Mouse (Mus musculus) forebrain, embryonic 16.5 days (tissue): ENCODE measurements around the gene Lims1. TPM values are rescaled to one million over a fixed set of nuclear protein-coding genes. Genes with fewer than 3 reads are reported as not detected.

Experiments
- ATAC-seq: fragments of 200-750 bp; cut with Nextera tagmentation; 2 replicates; pipeline ENCODE4 v1.8.0; 2017; ENCODE audit warnings: mild to moderate bottlenecking, moderate library complexity
- H3K27ac ChIP-seq: fragments of 300-500 bp; sonication (generic); 2 replicates; pipeline ENCODE4 v1.5.1; 2014; ENCODE audit warnings: low read length, control low read depth
- H3K27me3 ChIP-seq: fragments of 300-500 bp; sonication (generic); replicated peaks from 2 replicates; pipeline ENCODE4 v1.6.1; 2014; ENCODE audit warnings: low read length; ENCODE audit not compliant: control insufficient read depth, insufficient read depth
- H3K36me3 ChIP-seq: fragments of 300-500 bp; sonication (generic); 2 replicates; pipeline ENCODE4 v1.6.1; 2014; ENCODE audit not compliant: control insufficient read depth, insufficient read depth
- H3K4me1 ChIP-seq: fragments of 300-500 bp; sonication (generic); replicated peaks from 2 replicates; pipeline ENCODE4 v1.6.1; 2014; ENCODE audit warnings: low read length; ENCODE audit not compliant: control insufficient read depth, insufficient read depth
- H3K4me2 ChIP-seq: fragments of 300-500 bp; sonication (generic); 2 replicates; pipeline ENCODE4 v1.6.1; 2014; ENCODE audit warnings: mild to moderate bottlenecking, low read length, control low read depth
- H3K4me3 ChIP-seq: fragments of 300-500 bp; sonication (generic); replicated peaks from 2 replicates; pipeline ENCODE4 v1.5.1; 2014; ENCODE audit warnings: mild to moderate bottlenecking, low read length, control low read depth
- H3K9ac ChIP-seq: fragments of 300-500 bp; sonication (generic); replicated peaks from 2 replicates; pipeline ENCODE4 v1.6.1; 2014; ENCODE audit warnings: low read depth, low read length, control low read depth
- H3K9me3 ChIP-seq: fragments of 300-500 bp; sonication (generic); 2 replicates; pipeline ENCODE4 v1.6.1; 2016; ENCODE audit warnings: low read length; ENCODE audit not compliant: control insufficient read depth
- WGBS: fragments of 180-500 bp; shearing (Covaris S2); extraction: QIAGEN DNeasy Blood & Tissue Kit; methylation state at CpG from one replicate; pipeline ENCODE4 v1.1.7; 2014; 5-methylcytosine and 5-hydroxymethylcytosine counted together
- polyA plus RNA-seq: library from polyadenylated mRNA; unstranded; fragments of >200 nt; fragmentation: Nextera tagmentation; extraction: Ambion mirVana; gene quantifications from 2 replicates; pipeline ENCODE4 v1.2.1, GENCODE M21; 2015

Lims1 gene
- polyA plus RNA-seq, 1 experiment from 2014 or later = 64.2 TPM

DNA sequence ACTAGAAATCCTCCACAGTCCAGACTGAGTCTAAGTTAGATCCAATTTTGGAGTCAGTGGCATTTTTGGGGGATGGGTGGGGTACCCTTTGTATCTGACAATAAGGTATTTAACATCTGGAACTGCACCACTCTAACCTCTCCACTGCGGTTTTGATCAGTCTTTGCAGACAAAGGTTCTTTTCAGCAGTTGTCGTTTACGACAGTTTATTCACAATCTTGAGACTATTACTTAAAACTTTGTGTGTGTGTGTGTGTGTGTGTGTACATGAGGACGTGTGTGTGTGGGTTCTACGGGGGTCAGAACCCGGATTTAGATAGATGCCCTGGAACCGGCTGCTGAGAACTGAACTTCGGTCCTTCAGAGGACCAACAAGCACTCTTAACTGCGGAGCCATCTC, 122.6 kb downstream of the Lims1 start:
- Histone ChIP-seq H3K27ac (peak overlapping the region; percentile 85), H3K27me3 (no peaks in the 10 kb centered on the region)
- no peak for ATAC-seq

DNA sequence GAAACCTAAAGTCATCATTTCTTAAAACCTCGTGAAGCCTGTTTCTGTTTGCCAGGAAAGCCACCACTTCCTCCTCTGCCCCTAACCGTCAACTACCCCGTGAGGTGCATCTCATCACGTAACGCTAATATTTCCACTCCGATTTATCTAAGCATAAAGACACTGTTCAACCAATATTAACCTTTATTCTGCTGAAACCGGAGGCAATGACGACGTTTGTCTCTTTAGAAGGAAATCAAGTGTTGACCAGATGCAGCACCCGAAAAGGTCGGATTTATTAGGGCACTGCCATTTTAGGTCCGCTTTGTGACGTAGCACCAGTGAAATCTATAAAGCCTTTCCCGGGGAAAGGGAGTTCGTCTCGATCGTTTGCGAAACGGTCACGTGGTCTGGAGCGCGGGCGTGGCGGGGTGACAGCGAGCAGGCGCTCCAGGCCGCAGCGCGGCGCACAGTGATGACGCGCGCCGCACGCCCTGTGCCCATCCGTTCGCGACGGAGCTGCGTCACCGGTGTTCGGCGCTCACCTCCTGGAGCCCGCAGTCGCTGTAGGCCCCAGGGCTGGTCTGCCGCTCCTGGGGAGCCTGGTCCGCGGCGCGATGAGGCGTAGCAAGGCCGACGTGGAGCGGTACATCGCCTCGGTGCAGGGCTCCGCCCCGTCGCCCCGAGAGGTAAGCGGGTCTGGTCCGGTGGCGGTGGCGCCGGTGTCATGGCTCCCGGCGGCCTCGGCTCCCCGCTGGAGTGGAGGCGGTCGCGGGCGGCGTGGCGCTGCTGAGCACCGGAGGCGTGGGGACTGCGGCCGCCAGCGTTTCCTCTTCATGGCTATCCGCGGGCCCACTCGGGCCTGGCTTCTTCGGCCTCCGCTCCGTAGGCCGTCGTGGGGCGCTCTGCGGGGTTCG, 123.4 kb downstream of the Lims1 start, which contains the start of gene Ranbp2:
TSS of gene Ranbp2 (plus strand) at position 537 of the 896 bp plus-strand sequence.
- H3K9ac ChIP-seq = peak within 1 kb of the TSS; percentile 94
- peak; percentile 98 for ATAC-seq
- H3K4me2 ChIP-seq = peak within 1 kb of the TSS; percentile 81
- H3K4me1 ChIP-seq = peaks cover 13% of the 10 kb centered on the region
- H3K27ac ChIP-seq = peak within 1 kb of the TSS; percentile 94
- WGBS = 0% methylated on average over 90 of the region's 91 CpGs
- no peaks in the 10 kb centered on the region for H3K27me3 ChIP-seq
- peak within 1 kb of the TSS; percentile 99 for H3K4me3 ChIP-seq
- H3K9me3 ChIP-seq = no peaks in the 10 kb centered on the region
- H3K36me3 ChIP-seq = no peaks in the 10 kb centered on the region

More for the DNA sequence above, 122.6 kb downstream of the Lims1 start:
- 15% methylated on average over 9 of the region's 9 CpGs for WGBS
- Histone ChIP-seq H3K36me3 (no peaks in the 10 kb centered on the region), H3K4me3 (peak overlapping the region; percentile 99), H3K9me3 (no peaks in the 10 kb centered on the region), H3K9ac (peak overlapping the region; percentile 94), H3K4me2 (peak overlapping the region; percentile 81), H3K4me1 (peaks cover 13% of the 10 kb centered on the region)

GRCm38 (mm10) chr10:58447280-58447781, 124.1 kb downstream of the Lims1 start:
- H3K27me3 ChIP-seq = no peaks in the 10 kb centered on the region
- peak overlapping the region; percentile 94 for H3K27ac ChIP-seq
- no peaks in the 10 kb centered on the region for H3K36me3 ChIP-seq
- peak overlapping the region; percentile 77 for H3K4me2 ChIP-seq
- H3K9ac ChIP-seq = peak overlapping the region; percentile 94
- H3K4me1 ChIP-seq = peaks cover 13% of the 10 kb centered on the region
- under 1% methylated on average over 29 of the region's 32 CpGs for WGBS
- H3K9me3 ChIP-seq = no peaks in the 10 kb centered on the region
- no peak for ATAC-seq
- peak overlapping the region; percentile 99 for H3K4me3 ChIP-seq

GRCm38 (mm10) chr10:58451575-58451974, 128.3 kb downstream of the Lims1 start:
- H3K27ac ChIP-seq = no peak overlapping the region
- no peak for ATAC-seq
- H3K27me3 ChIP-seq = no peaks in the 10 kb centered on the region
- H3K36me3 ChIP-seq = peaks cover 11% of the 10 kb centered on the region; the same call in 1 of the 2 replicates
- peaks cover 6% of the 10 kb centered on the region; the same call in 1 of the 2 replicates for H3K4me1 ChIP-seq
- no peak overlapping the region for H3K4me2 ChIP-seq
- no peak overlapping the region for H3K9ac ChIP-seq
- H3K4me3 ChIP-seq = no peak overlapping the region
- H3K9me3 ChIP-seq = no peaks in the 10 kb centered on the region

DNA sequence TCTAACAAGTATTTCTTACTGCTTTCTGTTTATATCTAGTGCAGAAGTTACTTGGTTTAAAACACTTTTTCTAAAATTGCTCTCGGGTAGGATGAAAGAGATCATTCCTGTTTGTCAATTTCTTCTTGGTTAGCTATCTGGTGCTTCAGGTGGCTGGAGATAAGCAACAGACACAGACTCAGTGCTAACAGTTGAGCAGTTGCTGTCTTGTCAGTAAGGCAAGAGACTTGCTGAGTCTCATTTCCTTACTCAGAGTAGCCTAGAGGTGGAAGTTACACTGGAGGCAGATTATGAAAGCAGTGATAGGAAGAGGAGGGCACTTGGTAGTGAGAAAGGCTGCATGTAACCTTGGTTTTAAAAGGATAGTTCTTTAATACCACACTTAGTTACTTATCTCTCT, 128.9 kb downstream of the Lims1 start:
- Histone ChIP-seq H3K4me1 (peaks cover 6% of the 10 kb centered on the region; the same call in 1 of the 2 replicates), H3K4me2 (no peak overlapping the region), H3K9me3 (no peaks in the 10 kb centered on the region), H3K9ac (no peak overlapping the region), H3K4me3 (no peak overlapping the region), H3K27ac (no peak overlapping the region), H3K36me3 (peaks cover 11% of the 10 kb centered on the region; the same call in 1 of the 2 replicates), H3K27me3 (no peaks in the 10 kb centered on the region)
- ATAC-seq = no peak
- WGBS = 87% methylated on average over 1 of the region's 1 CpGs

DNA sequence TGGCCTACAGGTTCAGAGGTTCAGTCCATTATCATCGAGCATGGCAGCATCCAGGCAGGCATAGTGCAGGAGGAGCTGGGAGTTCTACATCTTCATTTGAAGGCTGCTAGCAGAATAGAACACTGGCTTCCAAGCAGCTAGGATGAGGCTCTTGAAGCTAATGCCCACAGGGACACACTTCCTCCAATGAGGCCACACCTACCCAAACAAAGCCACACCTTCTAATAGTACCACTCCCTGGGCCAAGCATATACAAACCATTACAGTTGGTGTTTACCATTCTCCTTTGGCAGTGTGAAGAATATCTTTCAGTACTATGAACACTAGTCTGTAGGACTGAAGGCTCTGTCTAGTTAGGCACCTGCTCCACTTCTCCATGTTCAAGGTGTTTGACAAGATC, 136.6 kb downstream of the Lims1 start:
- Histone ChIP-seq H3K4me3 (no peak overlapping the region), H3K27me3 (no peaks in the 10 kb centered on the region), H3K36me3 (peaks cover 17% of the 10 kb centered on the region), H3K4me1 (no peaks in the 10 kb centered on the region), H3K9ac (no peak overlapping the region), H3K4me2 (no peak overlapping the region), H3K9me3 (no peaks in the 10 kb centered on the region), H3K27ac (no peak overlapping the region)
- 100% methylated on average over 1 of the region's 1 CpGs for WGBS
- ATAC-seq = no peak

Other genes with a start within 250 kb of the Lims1 start
- not detected in 2 replicates for gene AW822073, start 98.5 kb upstream of the Lims1 start, polyA plus RNA-seq
- not detected in 2 replicates for gene Duxf3, start 90.8 kb upstream of the Lims1 start, polyA plus RNA-seq
- gene Gm4981, start 86.8 kb upstream of the Lims1 start, polyA plus RNA-seq = not detected in 2 replicates
- gene Gcc2, start 68.0 kb upstream of the Lims1 start, polyA plus RNA-seq = 71.7 and 89.2 TPM in 2 replicates
- gene Ranbp2, start 123.5 kb downstream of the Lims1 start, polyA plus RNA-seq = 22.8 and 24.8 TPM in 2 replicates
- gene Ccdc138, start 174.5 kb downstream of the Lims1 start, polyA plus RNA-seq = 11.4 and 11.5 TPM in 2 replicates